Mouse (Mus musculus): ENCODE data around the gene Nudt22.

- TF ChIP-seq CTCF (IDR thresholded peaks at IDR 0.05) (no peak), EP300 (IDR thresholded peaks at IDR 0.05; ENCODE audit: insufficient read depth, low read depth, low read length) (no peak), POLR2A (IDR thresholded peaks at IDR 0.05; ENCODE audit: insufficient read depth, low read depth, low read length) (0 out of 2 replicates have a peak, but pooled peaks have one; percentile 44)
Measured at GRCm38 (mm10) chr19:6974211-6975205, 21.4 kb downstream of the Nudt22 start, which contains the start of gene Ppp1r14b.
